8 mouse cellular contexts compared by ENCODE assay signal in the genomic region with DNA sequence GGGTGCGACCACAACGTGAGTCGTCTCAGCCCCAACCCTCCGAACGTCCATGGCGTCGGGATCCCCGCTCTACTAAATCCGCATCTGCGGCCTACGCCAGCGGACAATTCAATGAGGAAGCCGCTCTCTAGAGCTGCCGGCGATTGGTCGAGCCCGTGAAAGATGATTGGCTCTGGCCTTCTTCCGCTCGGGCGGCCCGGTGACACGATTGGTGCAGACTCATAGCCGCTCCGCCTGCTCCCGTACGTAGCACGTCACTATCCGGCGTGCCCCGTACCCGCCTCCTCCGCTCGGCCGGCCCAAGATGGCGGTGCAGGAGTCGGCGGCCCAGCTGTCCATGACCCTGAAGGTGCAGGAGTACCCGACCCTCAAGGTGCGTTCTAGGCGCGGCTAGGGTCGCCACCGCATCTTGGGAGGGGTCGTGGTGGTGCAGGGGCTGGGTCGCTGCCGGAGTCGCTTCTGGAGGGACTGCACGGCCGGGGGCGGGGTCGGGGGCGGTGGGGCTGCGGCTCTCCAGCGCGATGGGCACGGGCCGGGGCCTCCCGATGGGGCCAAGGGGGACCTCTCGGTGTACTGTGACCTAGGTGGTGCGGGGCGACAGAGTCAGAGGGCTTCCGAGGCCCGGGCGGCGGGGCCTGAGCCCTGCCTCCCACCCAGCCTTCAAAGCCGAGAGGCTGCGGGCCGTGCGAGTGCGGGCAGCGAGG. TPM values are rescaled to one million over a fixed set of nuclear protein-coding genes. Genes with fewer than 3 reads are reported as not detected.
DNase-seq lines count a peak whose midpoint lies in the region; ATAC-seq and TF ChIP-seq lines count a peak whose summit lies in the region.

TSS of gene Maea (plus strand) at position 237 of the 704 bp plus-strand sequence.

- under 1% methylated on average over 71 of the region's 71 CpGs for WGBS in hindbrain, postnatal 0 days

- TF ChIP-seq CTCF in gastrocnemius, adult 2 months (IDR thresholded peaks at IDR 0.05) = no peak
- no peak for TF ChIP-seq CTCF in hindbrain, postnatal 0 days (IDR thresholded peaks at IDR 0.05; ENCODE audit: low read depth)
- no peak for TF ChIP-seq CTCF in left cerebral cortex, adult 2 months (IDR thresholded peaks at IDR 0.05)

- peak within 1 kb of the TSS; percentile 97 for H3K9ac ChIP-seq in hindbrain, postnatal 0 days (replicated peaks; ENCODE audit: low read length)

- intact Hi-C loops in gastrocnemius, adult 2 months (cut with DNase I) = loop anchor here (2.0 to 5.0 kb wide), 2 partner anchors 43 to 58 kb away; partner anchors contain the start of gene Uvssa
- intact Hi-C loops in left cerebral cortex, adult 2 months (cut with DNase I) = loop anchor here (1.0 kb wide), 2 partner anchors 43 to 61 kb away; partner anchors contain the start of genes Ctbp1 and Uvssa

- no peaks in the 10 kb centered on the region for H3K9me3 ChIP-seq in hindbrain, postnatal 0 days (ENCODE audit: low read length)

- H3K36me3 ChIP-seq in hindbrain, postnatal 0 days (ENCODE audit: insufficient read depth, low read length) = no peaks in the 10 kb centered on the region

- peak within 1 kb of the TSS; percentile 90 for H3K27ac ChIP-seq in gastrocnemius, adult 2 months
- peak within 1 kb of the TSS; percentile 87 for H3K27ac ChIP-seq in hindbrain, postnatal 0 days
- H3K27ac ChIP-seq in left cerebral cortex, adult 2 months = peak within 1 kb of the TSS; percentile 89

- H3K27me3 ChIP-seq in hindbrain, postnatal 0 days (ENCODE audit: insufficient read depth, low read length) = no peaks in the 10 kb centered on the region

- peaks cover 11% of the 10 kb centered on the region for H3K4me1 ChIP-seq in hindbrain, postnatal 0 days (ENCODE audit: insufficient read depth, low read length)

- H3K4me2 ChIP-seq in hindbrain, postnatal 0 days (ENCODE audit: low read depth, low read length) = peak within 1 kb of the TSS; percentile 75

- ATAC-seq in common myeloid progenitor, adult 5-6 weeks (replicated peaks; ENCODE audit: low read depth, poor library complexity, severe bottlenecking) = peak; percentile 100
- peak; percentile 100 for ATAC-seq in hindbrain, postnatal 0 days
- peak; percentile 99 for ATAC-seq in megakaryocyte, adult 5-6 weeks (ENCODE audit: poor library complexity, severe bottlenecking)

- peak; percentile 98 for DNase-seq in ZHBTc4 (ENCODE audit: low read depth, low spot score)
- peak; percentile 98 for DNase-seq in gastrocnemius, adult 2 months
- DNase-seq in hindbrain, postnatal 0 days (ENCODE audit: low spot score) = peak; percentile 98
- DNase-seq in left cerebral cortex, adult 2 months (ENCODE audit: extremely low spot score in 1 of 2, low spot score in 2 of 2) = peak; percentile 95 to 98
- peak; percentile 97 to 98 for DNase-seq in right cerebral cortex, adult 2 months (ENCODE audit: low spot score in 2 of 2)
- peak; percentile 97 for DNase-seq in urinary bladder, postnatal 14 days (ENCODE audit: low spot score)

- peak within 1 kb of the TSS; percentile 84 for H3K4me3 ChIP-seq in gastrocnemius, adult 2 months
- H3K4me3 ChIP-seq in hindbrain, postnatal 0 days (ENCODE audit: low read length) = peak within 1 kb of the TSS; percentile 100
- peak within 1 kb of the TSS; percentile 97 for H3K4me3 ChIP-seq in left cerebral cortex, adult 2 months

RNA-seq across cellular contexts. Expression of gene Maea, which starts in this region (rescaled TPM):
- total RNA-seq in common myeloid progenitor, adult 5-6 weeks (2017) = 208 and 246 TPM in 2 replicates
- total RNA-seq in gastrocnemius, adult 2 months (2021) = 10 to 100 TPM; 56.1 to 64.5 TPM
- 130 and 131 TPM in 2 replicates for total RNA-seq in hindbrain, postnatal 0 days (2014; rRNA removed)
- 119 and 127 TPM in 2 replicates for polyA plus RNA-seq in hindbrain, postnatal 0 days (2015; fragmentation: Nextera tagmentation; extraction: Ambion mirVana)
- 10 to 100 TPM; 98.7 to 99.4 TPM for total RNA-seq in left cerebral cortex, adult 2 months (2021)
- 43.3 and 45.9 TPM in 2 replicates for total RNA-seq in megakaryocyte, adult 5-6 weeks (2015)
- 239 and 253 TPM in 2 replicates for total RNA-seq in megakaryocyte, adult 5-6 weeks (2017)

Comparison
In these comparisons a context has a peak if more than half of its experiments do, and no peak if none do; other contexts are left out.
1. Peak in every context shown above with its lines: DNase-seq, ATAC-seq, H3K4me3 ChIP-seq and H3K27ac ChIP-seq.